Mouse (Mus musculus): ENCODE data around the gene Gng12.

Gng12 gene

DNA sequence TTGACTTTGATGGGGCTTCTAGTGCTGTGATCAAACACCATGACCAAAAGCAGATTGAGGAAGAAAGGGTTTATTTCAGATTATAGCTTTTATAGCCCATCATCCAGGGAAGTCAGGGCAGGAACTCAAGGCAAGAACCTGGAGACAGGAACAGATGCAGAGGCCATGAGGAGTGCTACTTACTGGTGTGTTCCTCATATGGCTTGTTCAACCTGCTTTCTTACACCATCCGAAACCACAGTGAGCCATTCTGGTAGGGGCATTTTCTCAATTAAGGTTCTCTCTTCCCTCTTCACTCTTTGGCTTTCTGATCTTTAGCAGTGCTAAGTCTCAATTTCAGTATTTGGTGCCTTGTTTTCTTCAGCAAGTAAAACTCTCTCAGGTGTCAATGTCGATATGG is 19.4 kb downstream of the Gng12 start:
- no peak for DNase-seq (ENCODE audit: low read depth, low spot score)

DNA sequence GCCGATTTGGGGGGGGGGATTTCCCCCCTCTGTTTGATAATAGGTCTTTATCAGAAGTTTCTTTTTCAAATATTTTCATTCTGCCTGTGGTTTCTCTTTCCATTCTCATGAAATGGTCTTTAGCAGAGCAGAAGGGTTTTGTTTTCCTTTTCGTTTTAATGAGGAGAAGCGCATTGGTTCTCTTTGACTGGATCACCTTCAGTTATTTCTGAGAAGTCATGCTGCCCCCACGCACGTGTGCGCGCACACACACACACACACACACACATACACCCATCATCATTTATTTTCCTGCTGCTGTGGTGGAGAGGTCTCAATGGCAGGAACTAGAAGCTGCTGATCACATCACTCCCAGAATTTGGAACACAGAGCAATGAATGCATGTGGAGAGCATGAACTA is 20.8 kb downstream of the Gng12 start:
- no peak for DNase-seq (ENCODE audit: low read depth, low spot score)

DNA sequence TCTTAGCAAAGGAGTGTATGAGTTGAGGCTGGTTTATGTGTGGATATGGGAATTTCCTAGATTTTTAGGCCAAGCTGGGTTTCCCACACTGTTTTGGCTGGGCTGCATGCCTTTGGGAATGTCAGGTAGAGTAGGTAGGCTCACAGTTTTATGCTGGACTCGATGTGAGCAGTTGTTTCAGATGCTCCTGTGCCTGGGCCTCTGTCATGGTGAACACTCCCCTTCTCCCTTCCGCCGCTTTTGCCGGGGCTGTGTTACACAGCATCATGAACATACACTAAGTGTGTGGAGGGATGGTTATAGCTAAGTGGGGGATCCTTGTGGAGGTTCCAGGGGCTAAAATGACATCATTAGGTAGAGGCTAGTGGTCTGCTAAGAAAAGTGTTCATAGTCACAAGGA is 24.6 kb downstream of the Gng12 start:
- DNase-seq (ENCODE audit: low read depth, low spot score) = no peak

DNA sequence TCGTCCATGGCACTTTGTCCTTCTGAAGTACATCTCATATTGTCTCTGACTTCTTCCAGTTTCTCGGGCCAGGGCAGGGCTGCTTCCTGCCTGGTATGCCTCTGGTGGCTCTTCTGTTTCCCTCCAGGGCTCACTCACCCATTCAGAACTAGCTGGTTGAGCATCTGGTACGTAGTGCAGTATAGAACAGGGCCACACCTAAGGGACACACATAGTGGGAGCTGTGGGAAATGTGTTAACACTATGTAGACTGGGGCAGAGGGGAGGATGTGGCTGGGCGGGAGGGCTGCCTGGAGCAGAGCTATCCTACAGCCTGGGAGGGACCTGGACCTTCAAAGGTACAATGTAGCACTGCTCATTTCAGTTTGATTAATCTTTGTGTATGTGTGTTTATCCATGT is 25.6 kb downstream of the Gng12 start:
- DNase-seq (ENCODE audit: low read depth, low spot score) = no peak

DNA sequence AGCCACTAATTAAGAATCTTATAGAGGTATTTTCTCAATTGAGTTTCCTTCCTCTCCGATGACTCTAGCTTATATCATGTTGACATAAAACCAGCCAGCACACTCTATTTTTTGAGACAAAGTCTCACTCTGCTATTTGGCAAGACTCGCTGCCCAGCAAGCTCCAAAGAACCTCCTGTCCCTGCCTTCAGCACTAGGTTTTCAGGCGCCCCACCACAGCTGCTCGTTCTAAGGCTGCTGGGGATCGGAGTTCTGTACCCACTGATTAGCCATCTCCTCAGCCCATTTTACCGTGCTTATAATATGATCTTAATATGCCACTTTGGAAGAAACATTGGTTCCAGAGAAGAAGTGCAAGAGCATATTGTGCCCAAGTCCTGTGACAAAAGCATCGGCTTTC is 26.3 kb downstream of the Gng12 start:
- no peak for DNase-seq (ENCODE audit: low read depth, low spot score)

DNA sequence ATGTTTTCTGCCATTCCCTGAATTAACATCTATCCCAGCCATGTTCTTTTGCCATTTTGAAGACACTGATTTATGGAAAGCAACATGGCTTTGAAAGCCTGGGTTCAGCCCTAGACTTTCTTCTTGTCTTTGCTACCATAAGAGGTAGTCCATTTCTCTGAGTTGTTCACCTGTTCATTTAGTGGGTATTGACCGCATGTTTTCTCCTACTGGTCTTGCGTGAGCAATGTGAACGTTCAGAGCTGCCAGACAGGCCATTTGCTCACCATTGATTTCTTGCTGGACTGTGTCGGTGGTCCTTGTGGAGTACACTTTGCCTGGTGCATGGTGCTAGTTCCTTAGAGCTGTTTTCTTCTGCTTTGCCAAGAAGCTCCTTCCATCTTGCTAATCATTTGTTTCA is 27.7 kb downstream of the Gng12 start:
- DNase-seq (ENCODE audit: low read depth, low spot score) = no peak

DNA sequence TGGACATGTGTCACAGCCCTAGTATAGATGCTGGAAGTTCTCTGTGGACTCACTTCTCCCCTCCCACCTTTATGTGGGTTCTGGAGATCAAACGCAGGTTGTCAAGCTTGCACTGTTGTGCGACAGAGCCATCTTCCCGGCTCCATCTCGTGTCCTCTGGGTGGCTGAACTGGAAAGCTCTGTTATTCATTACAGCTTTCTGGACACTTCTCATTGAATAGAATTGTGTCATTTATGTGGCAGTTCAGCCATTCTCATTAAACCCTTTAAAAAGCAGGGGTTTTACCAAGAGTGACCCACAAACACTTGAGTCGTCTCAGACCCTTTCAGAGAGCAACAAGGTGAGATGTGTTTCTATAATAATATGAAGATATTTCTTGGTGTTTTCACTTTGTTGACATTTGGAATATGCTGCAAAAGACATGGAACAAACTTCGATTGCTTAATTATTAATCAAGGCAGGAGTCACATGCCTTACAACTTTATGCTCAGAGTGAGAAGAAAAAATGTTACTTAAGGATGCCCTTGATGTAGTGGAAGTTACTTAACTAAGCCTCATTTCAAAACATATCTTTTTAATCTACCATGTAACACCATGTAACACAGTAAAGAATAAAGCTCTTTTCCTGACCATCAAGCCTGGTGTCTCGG is 28.2 kb downstream of the Gng12 start:
- DNase-seq (ENCODE audit: low read depth, low spot score) = no peak

DNA sequence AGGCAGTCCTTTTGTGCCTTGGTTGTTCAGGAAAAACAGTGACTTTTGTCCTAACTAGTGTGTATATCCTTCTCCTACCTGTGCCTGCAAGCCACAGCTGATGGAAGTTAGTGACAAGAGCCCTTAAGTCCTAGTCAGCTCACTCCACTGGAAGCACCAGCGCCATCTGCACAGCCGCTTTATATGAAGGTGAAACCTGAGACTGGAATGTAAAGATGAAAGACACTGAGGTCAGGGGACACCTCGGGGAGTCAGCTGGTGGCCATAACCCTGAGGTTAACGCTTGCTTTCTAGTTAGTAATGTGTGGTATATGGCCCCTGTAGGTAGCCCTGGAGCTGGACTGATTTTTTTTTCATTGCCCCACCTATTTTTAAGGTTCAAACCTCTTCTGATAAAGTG is 30.1 kb downstream of the Gng12 start:
- DNase-seq (ENCODE audit: low read depth, low spot score) = no peak

DNA sequence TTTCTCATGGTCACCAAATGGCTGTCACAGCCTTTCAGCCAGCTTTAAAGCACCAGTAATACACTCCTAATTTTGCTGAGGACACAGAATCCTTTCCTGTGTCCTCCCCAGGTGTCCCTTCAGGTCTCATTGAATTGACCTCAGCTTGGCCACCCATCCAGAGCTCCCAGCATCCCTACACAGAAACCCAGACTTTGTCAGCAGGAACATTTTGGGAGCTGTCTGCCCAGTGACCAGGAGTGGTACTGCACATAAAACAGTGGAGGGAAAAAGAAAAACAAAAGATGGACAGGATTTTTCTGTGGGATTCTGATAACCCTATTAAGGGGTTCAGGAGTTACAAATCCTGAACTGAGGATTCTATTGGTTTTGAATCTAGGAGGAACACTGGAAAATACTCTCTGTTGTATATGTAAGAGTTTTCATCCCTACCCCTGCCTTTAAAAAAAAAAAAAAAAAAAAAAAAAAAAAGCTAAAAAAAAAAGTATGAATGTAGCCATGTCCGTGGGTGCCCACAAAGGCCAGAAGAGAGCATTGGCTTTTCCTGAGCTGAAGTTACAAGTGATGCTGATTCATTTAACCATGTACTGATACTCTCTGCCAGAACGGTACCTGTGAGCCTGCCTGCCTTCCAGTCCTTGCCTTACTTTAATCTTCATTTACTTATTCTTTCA is 32.9 kb downstream of the Gng12 start:
- DNase-seq (ENCODE audit: low read depth, low spot score) = no peak

DNA sequence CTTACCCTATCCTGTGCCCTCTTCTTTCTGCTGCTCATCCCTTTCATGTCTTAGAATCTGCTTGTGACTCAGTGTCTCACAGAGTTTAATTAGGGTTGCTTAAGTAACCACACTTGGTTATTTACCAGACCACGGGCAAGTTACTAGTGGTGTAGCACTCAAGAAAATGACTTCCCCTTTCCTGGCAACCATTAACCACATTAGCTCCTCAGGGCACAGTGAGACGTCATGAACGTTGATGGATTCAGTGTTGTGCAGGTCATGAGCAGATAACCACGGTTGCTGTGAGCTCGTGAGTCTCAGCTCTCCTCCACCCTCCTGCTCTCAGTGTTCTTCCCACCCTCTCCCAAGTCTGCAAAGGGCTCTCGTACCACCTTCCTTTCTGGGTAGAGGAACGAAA is 33.5 kb downstream of the Gng12 start:
- no peak for DNase-seq (ENCODE audit: low read depth, low spot score)

DNA sequence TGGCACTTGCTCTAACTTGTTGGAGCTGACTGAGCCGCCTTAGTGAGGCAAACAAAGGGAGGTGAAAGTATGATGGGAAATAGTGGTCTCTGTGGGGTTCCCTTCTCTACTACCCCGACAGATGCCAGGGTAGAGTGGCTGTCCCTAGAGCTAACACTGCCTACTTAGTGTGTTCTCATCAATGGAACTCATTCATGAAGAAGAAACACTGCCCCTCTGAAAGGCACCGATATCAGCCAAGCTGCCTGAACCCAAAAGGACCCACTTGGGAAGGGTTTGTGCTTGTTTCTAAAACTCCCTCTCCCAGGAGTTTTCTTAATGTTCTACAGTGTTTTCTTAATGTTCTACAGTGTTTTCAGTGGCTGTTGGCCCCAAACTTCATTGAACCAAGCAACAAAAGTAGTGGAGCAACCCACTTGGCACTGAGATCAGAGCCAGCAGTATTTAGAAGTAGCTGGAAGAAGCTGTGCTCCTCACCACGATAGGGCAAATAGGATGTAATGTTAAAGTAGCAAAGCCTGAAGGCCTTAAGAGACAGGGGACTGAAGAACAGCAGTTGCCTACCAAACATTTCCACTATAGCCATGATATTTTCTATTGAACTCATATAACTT is 36.1 kb downstream of the Gng12 start:
- DNase-seq (ENCODE audit: low read depth, low spot score) = no peak

DNA sequence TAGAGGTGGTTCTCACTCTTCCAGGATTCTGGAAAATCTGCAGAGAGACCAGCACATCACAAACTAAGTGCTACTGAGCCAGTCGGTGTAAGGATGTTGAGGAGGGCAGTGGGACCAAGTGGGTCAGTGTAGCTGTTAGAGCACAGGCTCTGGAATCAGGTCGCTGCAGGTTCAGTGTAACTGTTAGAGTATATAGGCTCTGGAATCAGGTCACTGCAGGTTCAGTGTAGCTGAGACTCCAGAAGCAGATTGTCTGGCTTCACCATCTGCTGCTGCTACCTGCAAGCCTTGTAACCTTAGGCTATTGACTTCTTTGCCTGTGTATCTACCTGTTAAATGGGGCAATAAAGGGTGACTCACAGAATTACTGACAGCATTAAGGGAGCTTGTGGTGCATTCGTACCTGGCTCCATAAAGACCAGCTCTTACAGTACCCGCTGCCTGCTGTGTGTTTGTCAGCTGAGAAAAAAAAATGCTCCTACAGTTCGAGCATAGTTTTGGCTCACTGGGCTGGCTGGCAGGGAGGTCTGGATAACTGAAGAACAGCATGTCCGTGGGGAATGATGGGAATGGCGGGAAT is 44.5 kb downstream of the Gng12 start:
- no peak for DNase-seq (ENCODE audit: low read depth, low spot score)

DNA sequence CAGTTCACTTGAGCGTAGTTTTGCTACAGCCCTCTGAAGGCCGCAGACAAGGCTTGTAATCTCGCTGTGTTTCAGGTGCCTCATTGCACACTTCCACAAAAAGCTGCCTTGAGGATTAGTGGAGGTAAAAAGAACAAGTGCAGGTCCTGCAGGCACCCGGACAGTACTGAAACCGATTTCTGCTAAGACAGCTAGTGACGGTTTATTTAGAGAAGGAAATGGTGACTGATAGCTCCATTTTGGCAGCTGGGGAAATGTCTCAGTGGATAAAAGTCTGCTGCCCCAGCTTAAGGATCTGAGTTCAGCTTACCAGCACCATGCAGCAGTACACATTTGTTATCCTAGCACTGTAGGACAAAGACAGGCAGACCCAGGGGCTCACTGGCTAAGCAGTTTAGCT is 45.6 kb downstream of the Gng12 start:
- no peak for DNase-seq (ENCODE audit: low read depth, low spot score)

DNA sequence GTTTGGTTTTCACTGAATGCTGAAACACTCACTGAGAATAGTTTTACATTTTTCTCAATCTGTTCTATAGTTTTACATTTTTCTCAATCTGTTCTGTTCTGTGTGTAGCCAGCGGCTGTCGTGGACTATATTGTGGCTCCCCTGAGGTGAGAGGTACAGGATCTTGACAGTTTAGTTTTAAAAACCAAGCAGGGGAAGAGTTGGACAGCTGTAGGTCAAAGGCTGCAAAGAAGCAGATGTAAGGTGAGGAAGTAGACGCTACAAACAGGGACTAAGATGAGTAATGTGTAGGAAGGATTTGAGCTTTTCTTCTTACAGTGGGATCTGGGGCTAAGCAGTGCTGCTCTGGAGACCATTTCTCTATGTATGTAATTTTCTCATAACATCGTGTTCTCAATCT is 46.6 kb downstream of the Gng12 start:
- no peak for DNase-seq (ENCODE audit: low read depth, low spot score)

DNA sequence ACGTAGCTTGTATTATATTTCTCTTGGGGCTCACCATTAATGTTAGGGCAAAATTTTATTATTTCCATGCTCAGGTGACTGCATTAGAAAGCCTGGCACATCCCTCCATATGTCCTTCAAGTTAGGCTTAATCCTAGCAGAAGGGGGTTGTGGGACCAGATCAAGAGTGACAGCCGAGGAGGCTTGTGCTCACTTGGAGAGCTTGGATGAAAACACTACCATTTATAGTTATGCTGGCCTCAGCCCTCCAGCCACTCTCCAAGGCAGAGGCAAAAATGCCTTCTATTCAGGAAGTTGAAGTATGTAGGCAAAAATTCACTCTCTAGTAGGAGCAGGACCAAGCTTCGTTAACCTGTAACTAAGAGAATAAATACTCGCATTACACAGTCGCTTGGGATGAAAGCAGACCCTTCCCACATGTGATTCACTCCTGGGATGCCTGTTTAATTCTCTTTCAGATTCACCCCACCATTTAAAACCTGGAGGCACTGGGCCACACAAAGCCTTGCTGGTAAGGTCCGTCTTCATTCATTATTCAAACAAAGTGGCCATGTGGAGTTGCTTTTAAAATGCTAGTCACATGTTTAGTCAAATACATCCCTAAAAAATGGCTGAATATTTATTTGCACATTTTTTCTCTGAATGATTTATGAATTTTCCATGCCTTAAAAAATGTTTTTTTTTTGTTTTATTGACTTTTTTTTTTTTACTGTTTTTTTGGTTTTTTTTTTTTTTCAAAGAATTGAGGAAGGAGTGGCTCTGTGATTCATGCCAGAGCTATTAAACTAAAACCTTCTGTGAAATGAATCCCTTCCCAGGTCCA is 47.4 kb downstream of the Gng12 start:
- DNase-seq (ENCODE audit: low read depth, low spot score) = no peak

DNA sequence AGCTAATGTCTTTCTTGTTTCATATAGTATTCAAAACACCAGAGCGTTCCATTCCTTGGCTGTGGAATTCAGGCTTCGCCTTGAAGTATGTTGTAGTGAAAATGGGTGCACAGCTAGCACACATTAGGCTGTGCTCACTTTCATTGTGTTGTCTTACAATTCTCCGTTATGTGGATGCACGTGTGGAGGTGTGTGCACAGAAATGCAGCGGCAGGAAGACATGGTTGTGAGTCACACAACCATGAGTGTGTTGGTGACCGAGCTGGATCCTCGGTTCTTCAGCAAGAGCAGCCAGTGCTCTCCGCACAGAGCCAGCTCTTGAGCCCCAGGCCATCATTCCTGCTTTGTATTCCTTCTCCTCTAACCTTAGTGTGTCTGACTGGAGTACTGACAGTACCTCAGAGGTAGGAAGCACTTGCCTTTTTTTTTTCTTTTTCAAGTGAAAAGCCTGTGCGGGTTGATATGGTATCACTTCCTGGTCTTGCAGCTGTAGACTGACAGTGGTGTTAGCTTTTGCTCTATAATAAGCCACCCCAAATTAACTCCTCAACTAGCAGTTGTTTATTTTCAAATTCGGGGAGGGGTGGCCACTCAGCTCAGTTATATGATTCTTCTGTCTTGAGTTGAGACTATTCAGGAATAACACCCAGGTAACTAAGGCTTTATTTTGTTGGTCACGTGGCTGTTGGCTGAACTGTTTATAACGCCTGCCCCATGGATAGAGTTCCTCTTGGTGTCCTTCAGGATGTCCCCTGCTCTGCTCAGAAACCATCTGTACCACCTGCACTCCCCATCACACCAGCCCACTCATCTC is 48.2 kb downstream of the Gng12 start:
- no peak for DNase-seq (ENCODE audit: low read depth, low spot score)

DNA sequence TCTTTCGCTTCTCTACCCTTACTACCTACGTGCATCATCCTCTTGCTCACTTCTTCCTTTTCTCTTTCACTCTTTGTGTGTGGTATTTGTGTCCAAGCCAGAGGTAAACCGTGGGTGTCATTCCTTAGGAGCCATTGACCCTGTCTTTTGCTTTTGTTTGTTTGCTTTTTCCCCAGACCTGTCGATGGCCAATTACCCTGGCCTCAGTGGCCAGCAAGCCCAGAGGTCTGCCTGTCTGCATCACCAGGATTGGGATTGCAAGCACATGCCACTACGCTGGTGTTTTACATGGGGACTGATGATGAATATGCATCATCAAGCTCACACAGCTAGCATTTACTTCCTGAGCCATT is 48.8 kb downstream of the Gng12 start:
- DNase-seq (ENCODE audit: low read depth, low spot score) = no peak

DNA sequence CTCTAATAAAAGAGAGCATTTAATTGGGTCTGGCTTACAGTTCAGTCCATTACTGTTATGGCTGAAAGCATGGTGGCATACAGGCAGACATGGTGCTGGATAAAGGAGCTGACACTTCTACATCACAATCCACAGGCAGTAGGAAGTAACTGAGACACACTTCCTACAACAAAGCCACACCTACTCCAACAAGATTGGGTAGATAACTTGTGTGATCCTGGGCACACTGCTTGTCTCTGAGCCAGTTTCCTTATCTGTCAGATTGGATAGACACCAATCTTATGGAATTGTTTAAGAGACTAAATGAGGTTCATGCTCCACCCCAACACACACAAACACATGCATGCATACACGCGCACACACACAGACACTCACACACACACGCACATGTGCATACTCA is 51.9 kb downstream of the Gng12 start:
- no peak for DNase-seq (ENCODE audit: low read depth, low spot score)

DNA sequence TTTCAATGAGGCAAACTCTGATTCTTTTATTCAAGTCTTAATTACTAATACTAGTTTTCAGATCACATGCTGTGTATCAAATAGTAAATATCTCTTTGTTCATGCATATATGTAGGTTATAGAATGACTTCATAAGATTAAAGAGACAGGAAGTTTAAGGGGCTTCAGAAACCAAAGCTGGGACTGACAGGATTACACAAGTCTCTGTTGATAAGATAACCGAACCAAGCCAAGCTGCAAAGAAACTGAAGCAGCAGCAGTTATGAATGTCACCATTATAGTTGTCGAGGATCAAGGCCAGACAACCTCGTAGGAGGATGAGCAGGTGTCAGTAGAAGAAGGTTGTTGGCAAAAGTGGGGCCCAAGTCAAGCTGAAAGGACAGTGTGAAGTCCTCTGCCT is 52.7 kb downstream of the Gng12 start:
- no peak for DNase-seq (ENCODE audit: low read depth, low spot score)

DNA sequence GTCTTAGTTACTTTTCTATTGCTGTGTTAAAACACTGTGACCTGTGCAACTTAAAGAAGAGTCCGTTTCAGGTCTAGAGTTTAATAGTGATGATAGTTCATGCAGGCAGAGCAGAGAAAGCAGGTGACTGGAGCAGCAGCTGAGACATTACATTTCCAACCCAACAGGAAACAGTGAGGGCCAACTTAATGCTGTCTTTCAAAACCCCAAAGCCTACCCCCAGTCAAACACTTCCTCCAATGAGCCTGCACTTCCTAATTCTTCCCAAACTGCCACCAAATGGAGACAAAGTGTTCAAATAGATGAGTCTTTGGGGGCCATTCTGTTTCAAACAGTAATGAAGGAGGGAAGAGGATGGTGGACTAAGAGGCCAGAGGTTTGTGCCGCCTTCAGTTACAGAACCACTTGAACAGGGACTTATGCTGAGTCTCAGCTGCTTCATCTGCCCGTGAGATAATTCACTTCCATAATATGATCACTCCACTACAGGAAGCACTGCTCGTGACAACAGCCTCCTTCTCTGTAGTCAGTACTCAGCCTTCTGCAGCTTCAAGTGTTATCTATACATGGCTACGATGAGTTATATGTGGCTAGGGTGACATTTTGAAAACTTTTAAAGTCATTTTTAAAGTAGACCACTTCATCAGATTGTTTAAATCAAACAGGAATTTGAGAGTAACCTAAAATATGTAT is 55.7 kb downstream of the Gng12 start:
- no peak for DNase-seq (ENCODE audit: low read depth, low spot score)

Measured in telencephalon, adult 2 months (tissue).